Mouse (Mus musculus) G1E (cell line): ENCODE data around the gene Rnf5.

Source experiments
- CTCF ChIP-seq: IDR thresholded peaks from 2 replicates; pipeline ENCODE4 v1.5.1; 2012; ENCODE audit warnings: low read depth, low read length, inconsistent platforms, mixed read lengths
- GATA1 ChIP-seq: IDR thresholded peaks from 2 replicates; pipeline ENCODE4 v1.6.1; 2012; ENCODE audit warnings: borderline replicate concordance, low read length, inconsistent platforms, mixed read lengths
- GATA2 ChIP-seq: IDR thresholded peaks from 2 replicates; pipeline ENCODE4 v1.6.1; 2012; ENCODE audit warnings: low read depth, low read length, inconsistent platforms, borderline replicate concordance
- TAL1 ChIP-seq: conservative IDR thresholded peaks from 2 replicates; pipeline ENCODE4 v1.6.1; 2012; ENCODE audit warnings: low read depth, low read length, inconsistent platforms, mixed read lengths

GRCm38 (mm10) chr17:34603375-34604060, at the start of gene Rnf5:
- no peak for TF ChIP-seq CTCF
- no peak for TF ChIP-seq GATA1
- TF ChIP-seq TAL1: no peak
- TF ChIP-seq GATA2: no peak
